Mouse (Mus musculus) spleen, postnatal 10 days (tissue): ENCODE measurements around the gene Hdac1.

Experiments
- DNase-seq, 2 experiments: peaks; one replicate each; pipeline ENCODE4 v3.0.0; 2021 to 2022; ENCODE audit warnings: low spot score in 2 of 2

The Hdac1 gene

GRCm38 (mm10) chr4:129476047-129476446 is 66.5 kb downstream of the Hdac1 start:
- no peak for DNase-seq
